Mouse (Mus musculus): ENCODE data around the gene Emilin1. TPM values are rescaled to one million over a fixed set of nuclear protein-coding genes. Genes with fewer than 3 reads are reported as not detected.

Gene Emilin1
- polyA plus RNA-seq, 1 experiment from 2014 or later, result 191 TPM

GRCm38 (mm10) chr5:30927945-30928529 lies 14.8 kb downstream of the Emilin1 start:
- WGBS, result 40% methylated on average over 7 of the region's 7 CpGs
- Histone ChIP-seq H3K9me3 (ENCODE audit: control insufficient read depth, low read length) (no peaks in the 10 kb centered on the region), H3K36me3 (ENCODE audit: control insufficient read depth, insufficient read depth, low read length) (no peaks in the 10 kb centered on the region), H3K9ac (ENCODE audit: low read depth, low read length) (no peak overlapping the region), H3K4me2 (replicated peaks; ENCODE audit: low read depth, low read length) (peak overlapping the region; percentile 29), H3K4me1 (ENCODE audit: control insufficient read depth, insufficient read depth, low read length) (no peaks in the 10 kb centered on the region), H3K27ac (ENCODE audit: low read depth, low read length) (no peak overlapping the region), H3K27me3 (ENCODE audit: control insufficient read depth, insufficient read depth, low read length) (no peaks in the 10 kb centered on the region), H3K4me3 (ENCODE audit: low read length) (peak overlapping the region; percentile 7; the same call in 1 of the 2 replicates)
- no peak for ATAC-seq (ENCODE audit: low FRiP score, low TSS enrichment)

- ATAC-seq (ENCODE audit: low FRiP score, low TSS enrichment), result 0 out of 2 replicates have a peak, but pooled peaks have one; percentile 10
- Histone ChIP-seq H3K36me3 (ENCODE audit: control insufficient read depth, insufficient read depth, low read length) (no peaks in the 10 kb centered on the region), H3K27me3 (ENCODE audit: control insufficient read depth, insufficient read depth, low read length) (no peaks in the 10 kb centered on the region), H3K9me3 (ENCODE audit: control insufficient read depth, low read length) (no peaks in the 10 kb centered on the region), H3K27ac (ENCODE audit: low read depth, low read length) (no peak overlapping the region), H3K4me1 (ENCODE audit: control insufficient read depth, insufficient read depth, low read length) (no peaks in the 10 kb centered on the region), H3K9ac (ENCODE audit: low read depth, low read length) (no peak overlapping the region), H3K4me2 (replicated peaks; ENCODE audit: low read depth, low read length) (no peak overlapping the region), H3K4me3 (ENCODE audit: low read length) (no peak overlapping the region)
- WGBS, result 42% methylated on average over 4 of the region's 4 CpGs
These were observed 16.9 kb downstream of the Emilin1 start for GRCm38 (mm10) chr5:30930121-30930520.

- Histone ChIP-seq H3K4me1 (ENCODE audit: control insufficient read depth, insufficient read depth, low read length) (no peaks in the 10 kb centered on the region), H3K4me3 (ENCODE audit: low read length) (no peak overlapping the region), H3K36me3 (ENCODE audit: control insufficient read depth, insufficient read depth, low read length) (no peaks in the 10 kb centered on the region), H3K9ac (ENCODE audit: low read depth, low read length) (no peak overlapping the region), H3K4me2 (replicated peaks; ENCODE audit: low read depth, low read length) (no peak overlapping the region), H3K27me3 (ENCODE audit: control insufficient read depth, insufficient read depth, low read length) (no peaks in the 10 kb centered on the region), H3K9me3 (ENCODE audit: control insufficient read depth, low read length) (no peaks in the 10 kb centered on the region), H3K27ac (ENCODE audit: low read depth, low read length) (no peak overlapping the region)
- no peak for ATAC-seq (ENCODE audit: low FRiP score, low TSS enrichment)
- 87% methylated on average over 6 of the region's 6 CpGs for WGBS
These were observed 17.6 kb downstream of the Emilin1 start for GRCm38 (mm10) chr5:30930846-30931245.

- Histone ChIP-seq H3K9me3 (ENCODE audit: control insufficient read depth, low read length) (no peaks in the 10 kb centered on the region), H3K36me3 (ENCODE audit: control insufficient read depth, insufficient read depth, low read length) (no peaks in the 10 kb centered on the region), H3K4me1 (ENCODE audit: control insufficient read depth, insufficient read depth, low read length) (no peaks in the 10 kb centered on the region), H3K4me3 (ENCODE audit: low read length) (no peak overlapping the region), H3K4me2 (replicated peaks; ENCODE audit: low read depth, low read length) (no peak overlapping the region), H3K27me3 (ENCODE audit: control insufficient read depth, insufficient read depth, low read length) (no peaks in the 10 kb centered on the region), H3K9ac (ENCODE audit: low read depth, low read length) (no peak overlapping the region), H3K27ac (ENCODE audit: low read depth, low read length) (no peak overlapping the region)
- WGBS, result 82% methylated on average over 4 of the region's 4 CpGs
- ATAC-seq (ENCODE audit: low FRiP score, low TSS enrichment), result no peak
These were observed 18.2 kb downstream of the Emilin1 start for GRCm38 (mm10) chr5:30931378-30931777.

GRCm38 (mm10) chr5:30933705-30934104 lies 20.5 kb downstream of the Emilin1 start:
- Histone ChIP-seq H3K4me1 (ENCODE audit: control insufficient read depth, insufficient read depth, low read length) (no peaks in the 10 kb centered on the region), H3K27ac (ENCODE audit: low read depth, low read length) (no peak overlapping the region), H3K36me3 (ENCODE audit: control insufficient read depth, insufficient read depth, low read length) (no peaks in the 10 kb centered on the region), H3K27me3 (ENCODE audit: control insufficient read depth, insufficient read depth, low read length) (no peaks in the 10 kb centered on the region), H3K4me3 (ENCODE audit: low read length) (no peak overlapping the region), H3K4me2 (replicated peaks; ENCODE audit: low read depth, low read length) (no peak overlapping the region), H3K9me3 (ENCODE audit: control insufficient read depth, low read length) (no peaks in the 10 kb centered on the region), H3K9ac (ENCODE audit: low read depth, low read length) (no peak overlapping the region)
- ATAC-seq (ENCODE audit: low FRiP score, low TSS enrichment), result no peak
- WGBS, result 76% methylated on average over 5 of the region's 5 CpGs

- Histone ChIP-seq H3K9ac (ENCODE audit: low read depth, low read length) (no peak overlapping the region), H3K27me3 (ENCODE audit: control insufficient read depth, insufficient read depth, low read length) (no peaks in the 10 kb centered on the region), H3K9me3 (ENCODE audit: control insufficient read depth, low read length) (no peaks in the 10 kb centered on the region), H3K4me1 (ENCODE audit: control insufficient read depth, insufficient read depth, low read length) (no peaks in the 10 kb centered on the region), H3K4me2 (replicated peaks; ENCODE audit: low read depth, low read length) (no peak overlapping the region), H3K4me3 (ENCODE audit: low read length) (no peak overlapping the region), H3K36me3 (ENCODE audit: control insufficient read depth, insufficient read depth, low read length) (no peaks in the 10 kb centered on the region), H3K27ac (ENCODE audit: low read depth, low read length) (no peak overlapping the region)
- no peak for ATAC-seq (ENCODE audit: low FRiP score, low TSS enrichment)
- WGBS, result 93% methylated on average over 5 of the region's 5 CpGs
These were observed 21.7 kb downstream of the Emilin1 start for GRCm38 (mm10) chr5:30934725-30935461.

- H3K36me3 ChIP-seq (ENCODE audit: control insufficient read depth, insufficient read depth, low read length), result no peaks in the 10 kb centered on the region
- 93% methylated on average over 2 of the region's 2 CpGs for WGBS
These were observed 29.8 kb downstream of the Emilin1 start for GRCm38 (mm10) chr5:30943004-30943403.

GRCm38 (mm10) chr5:30944344-30944743 lies 31.1 kb downstream of the Emilin1 start:
- H3K27ac ChIP-seq (ENCODE audit: low read depth, low read length), result no peak overlapping the region
- 88% methylated on average over 6 of the region's 6 CpGs for WGBS
- H3K36me3 ChIP-seq (ENCODE audit: control insufficient read depth, insufficient read depth, low read length), result no peaks in the 10 kb centered on the region
- H3K4me1 ChIP-seq (ENCODE audit: control insufficient read depth, insufficient read depth, low read length), result peaks cover 15% of the 10 kb centered on the region
- no peak for ATAC-seq (ENCODE audit: low FRiP score, low TSS enrichment)
- H3K9me3 ChIP-seq (ENCODE audit: control insufficient read depth, low read length), result no peaks in the 10 kb centered on the region
- no peak overlapping the region for H3K9ac ChIP-seq (ENCODE audit: low read depth, low read length)
- H3K27me3 ChIP-seq (ENCODE audit: control insufficient read depth, insufficient read depth, low read length), result peaks cover 5% of the 10 kb centered on the region; the same call in 1 of the 2 replicates
- H3K4me2 ChIP-seq (replicated peaks; ENCODE audit: low read depth, low read length), result no peak overlapping the region
- no peak overlapping the region for H3K4me3 ChIP-seq (ENCODE audit: low read length)

More at GRCm38 (mm10) chr5:30943004-30943403, 29.8 kb downstream of the Emilin1 start:
- Histone ChIP-seq H3K4me2 (replicated peaks; ENCODE audit: low read depth, low read length) (no peak overlapping the region), H3K9me3 (ENCODE audit: control insufficient read depth, low read length) (no peaks in the 10 kb centered on the region), H3K9ac (ENCODE audit: low read depth, low read length) (no peak overlapping the region), H3K27me3 (ENCODE audit: control insufficient read depth, insufficient read depth, low read length) (peaks cover 5% of the 10 kb centered on the region; the same call in 1 of the 2 replicates), H3K27ac (ENCODE audit: low read depth, low read length) (no peak overlapping the region), H3K4me1 (ENCODE audit: control insufficient read depth, insufficient read depth, low read length) (0 out of 2 replicates have a peak, but pooled peaks cover 7% of the 10 kb centered on the region), H3K4me3 (ENCODE audit: low read length) (no peak overlapping the region)
- no peak for ATAC-seq (ENCODE audit: low FRiP score, low TSS enrichment)

Measured in kidney, embryonic 14.5 days (tissue).